Mouse (Mus musculus): ENCODE results near the gene 2200002J24Rik.

2200002J24Rik gene

DNA sequence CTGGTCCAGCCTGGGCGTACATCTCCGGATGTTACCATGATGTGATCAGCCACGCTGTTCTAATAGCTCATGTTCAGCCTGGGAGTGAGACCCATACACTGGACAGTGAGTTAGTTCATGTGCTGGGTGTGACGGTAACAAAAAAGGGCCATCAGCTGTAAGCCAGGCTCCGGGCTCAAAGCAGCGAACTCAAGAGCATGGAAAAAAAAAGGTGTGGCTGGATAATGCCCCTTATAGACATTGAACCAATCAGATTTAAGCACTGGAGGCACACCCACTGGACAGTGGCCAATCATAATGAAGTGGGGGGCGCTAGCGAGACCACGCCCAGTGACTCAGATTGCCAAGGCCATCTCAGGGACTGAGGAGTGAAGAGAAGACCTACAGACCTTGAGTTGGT is at the start of gene 2200002J24Rik:
Gene 2200002J24Rik, plus strand, starts transcription at position 338 of the 400 bp plus-strand sequence.
- no peak for DNase-seq (ENCODE audit: low spot score in 2 of 2)

DNA sequence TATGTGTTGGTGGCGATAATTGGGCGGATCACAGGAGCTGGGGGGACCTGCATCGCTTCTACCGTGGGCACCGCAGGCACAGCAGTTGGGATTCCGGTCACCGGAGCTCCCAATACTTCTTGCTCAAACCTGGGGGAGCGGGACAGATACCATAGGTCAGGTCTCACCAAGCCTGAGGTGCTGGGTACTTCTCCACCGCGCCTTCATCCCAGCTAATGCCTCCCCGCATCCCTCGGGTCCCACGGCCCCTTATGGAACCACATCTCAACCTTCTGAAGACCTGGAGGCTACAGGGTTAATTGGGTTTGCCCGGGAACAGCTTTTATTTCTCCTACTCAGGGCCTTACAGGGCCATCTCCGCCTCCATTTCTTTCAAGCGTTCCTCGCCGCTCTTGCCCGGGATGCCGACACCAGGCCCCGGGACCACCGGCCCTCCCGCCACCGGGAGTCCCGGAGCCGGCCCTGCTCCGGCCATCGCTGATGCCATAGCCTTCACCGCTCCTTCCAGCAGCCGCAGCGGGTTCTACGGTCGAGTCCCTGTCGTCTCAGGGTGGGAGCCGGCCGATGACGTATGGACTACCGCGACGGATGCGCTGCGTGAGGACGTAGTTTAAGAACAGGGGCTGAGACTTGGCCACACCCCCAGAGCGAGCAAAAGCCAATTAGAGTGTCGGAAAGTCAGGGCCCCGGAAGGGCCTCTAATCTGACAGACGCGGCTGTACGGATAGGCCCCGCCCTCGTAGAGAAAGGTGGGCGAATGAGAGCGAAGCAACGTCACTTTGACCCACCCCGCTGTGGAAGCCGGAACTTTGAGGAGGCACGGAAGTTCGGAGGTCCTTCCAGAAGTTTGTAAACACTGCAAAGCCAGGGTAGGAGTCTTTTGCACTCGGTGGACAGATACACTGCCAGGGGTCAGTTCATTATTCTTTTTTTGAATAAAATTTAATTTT is 48.9 kb upstream of the 2200002J24Rik start, which contains the start of gene Rbm42:
Gene Rbm42, minus strand, starts transcription at position 727 of the 950 bp plus-strand sequence.
- peak; percentile 85 to 95 for DNase-seq (ENCODE audit: low spot score in 2 of 2)

DNA sequence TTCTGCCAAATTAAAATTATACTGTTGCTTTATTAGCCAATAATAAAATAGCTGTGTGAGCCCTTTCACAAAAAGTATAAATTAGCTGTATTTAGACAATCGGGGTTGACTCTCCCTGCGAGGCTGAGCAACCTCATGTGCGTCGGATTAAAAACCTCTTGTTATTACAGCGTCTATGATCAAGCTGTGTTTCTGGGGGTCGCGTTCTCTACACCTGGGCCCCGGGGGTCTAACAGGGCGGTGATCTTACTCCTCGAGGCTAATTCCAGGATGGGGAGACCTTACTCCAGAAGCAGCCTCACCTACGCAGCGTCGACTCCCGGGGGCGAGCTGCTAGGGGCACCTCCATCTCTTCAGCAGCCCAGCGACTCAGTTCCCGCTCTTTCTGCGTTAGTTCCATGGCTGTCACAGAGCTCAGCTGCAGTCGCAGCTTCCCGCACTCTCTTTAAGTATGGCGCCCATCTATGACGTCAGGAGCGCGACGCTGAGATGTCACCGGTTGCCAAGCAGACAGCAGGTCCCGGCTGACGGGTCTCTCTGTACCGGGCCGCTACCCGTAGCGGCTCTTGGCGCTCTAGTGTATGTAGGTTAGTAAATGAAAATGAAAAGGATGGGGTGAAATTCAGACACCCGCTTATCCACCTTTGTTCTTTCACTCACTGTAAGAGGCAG is 34.1 kb upstream of the 2200002J24Rik start, which contains the start of gene Haus5:
Gene Haus5, minus strand, starts transcription at position 466 of the 672 bp plus-strand sequence.
- peak; percentile 81 to 93 for DNase-seq (ENCODE audit: low spot score in 2 of 2)

DNA sequence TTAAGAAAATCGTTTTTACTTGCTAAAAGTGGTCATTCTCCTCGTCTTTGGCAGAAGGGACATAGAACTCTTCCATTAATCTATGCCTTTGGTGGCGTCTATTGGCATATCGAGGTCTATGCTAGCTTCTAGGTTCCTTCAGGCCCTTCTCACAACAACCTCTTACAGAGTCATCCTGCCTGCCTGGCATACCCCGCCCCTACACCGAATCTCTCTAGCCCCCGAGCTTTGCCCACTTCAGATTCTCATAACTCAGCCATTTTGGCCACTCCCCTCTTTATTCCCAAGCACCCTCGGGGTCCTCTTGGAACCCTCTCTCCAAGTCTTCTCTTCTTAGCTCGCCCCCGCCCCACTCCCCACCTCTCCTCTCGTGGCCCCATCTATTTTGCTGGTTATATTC is 33.4 kb upstream of the 2200002J24Rik start:
- peak in 1 of 2 experiments; percentile 12 for DNase-seq (ENCODE audit: low spot score in 2 of 2)

DNA sequence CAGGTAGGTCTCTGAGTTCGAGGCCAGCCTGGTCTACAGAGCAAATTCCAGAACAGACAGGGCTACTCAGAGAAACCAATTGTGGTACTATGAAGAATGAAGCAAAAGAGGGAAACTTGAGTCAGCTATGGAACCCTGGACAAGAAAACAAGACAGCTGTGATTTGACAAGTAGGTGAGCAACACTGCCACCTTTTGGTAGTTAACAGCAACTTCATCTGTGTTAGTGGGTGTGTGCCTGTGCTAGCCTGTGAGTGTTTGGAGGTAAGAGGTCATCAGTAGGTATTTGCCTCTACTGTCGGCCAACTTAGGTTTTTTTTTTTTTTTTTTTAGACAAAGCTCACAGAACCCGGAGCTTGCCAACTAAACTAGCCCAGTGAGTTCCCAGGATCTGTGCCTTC is 29.5 kb upstream of the 2200002J24Rik start:
- DNase-seq (ENCODE audit: low spot score in 2 of 2), result no peak

DNA sequence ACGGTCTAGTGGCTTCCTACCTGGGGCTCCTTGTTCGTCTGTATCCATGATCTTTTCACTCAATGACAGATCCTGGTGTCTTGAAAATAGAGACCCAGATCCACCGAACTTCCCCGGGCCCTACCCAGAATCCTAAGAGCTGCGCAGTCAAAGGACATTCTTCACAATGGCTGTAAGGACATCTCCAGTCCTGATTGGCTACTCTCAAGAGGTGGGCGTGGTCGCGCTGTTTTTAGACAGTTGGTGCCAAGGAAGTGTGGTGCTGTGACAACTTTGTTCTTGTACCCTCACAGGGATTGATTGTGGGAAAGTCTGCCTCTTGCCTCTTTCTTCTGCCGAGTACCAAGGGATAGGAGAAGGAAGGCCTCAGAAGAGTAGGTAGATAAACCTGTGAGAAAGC is 27.2 kb upstream of the 2200002J24Rik start, which contains the start of gene Pmis2:
Gene Pmis2, minus strand, starts transcription at position 126 of the 400 bp plus-strand sequence.
- no peak for DNase-seq (ENCODE audit: low spot score in 2 of 2)

DNA sequence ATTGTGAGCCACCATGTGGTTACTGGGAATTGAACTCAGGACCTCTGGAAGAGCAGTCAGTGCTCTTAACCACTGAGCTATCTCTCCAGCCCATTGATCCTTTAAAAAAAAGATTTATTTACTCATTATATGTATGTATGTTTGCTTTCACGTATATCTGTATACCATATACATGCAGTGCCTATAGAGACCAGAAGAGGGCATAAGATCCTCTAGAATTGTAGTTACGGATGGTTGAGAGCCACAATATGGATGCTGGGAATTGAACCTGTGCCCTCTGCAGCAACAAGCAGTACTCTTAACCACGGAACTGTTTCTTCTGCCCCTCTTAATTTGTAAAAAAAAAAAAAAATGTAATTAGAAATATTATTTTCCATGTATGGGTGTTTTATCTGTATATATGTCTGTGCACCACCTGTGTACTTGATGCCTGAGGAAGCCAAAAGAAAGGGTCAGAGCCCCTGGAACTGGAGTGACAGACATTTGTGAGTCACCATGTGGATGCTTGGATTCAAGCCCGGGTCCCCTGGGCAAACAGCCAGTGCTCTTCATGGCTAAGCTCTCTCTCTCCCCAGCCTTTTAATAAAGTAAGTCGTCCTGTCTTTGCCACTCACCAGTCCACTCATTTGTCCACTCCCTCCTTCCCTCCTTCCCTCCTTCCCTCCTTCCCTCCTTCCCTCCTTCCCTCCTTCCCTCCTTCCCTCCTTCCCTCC is 20.3 kb upstream of the 2200002J24Rik start:
- DNase-seq (ENCODE audit: low spot score in 2 of 2), result peak in 1 of 2 experiments; percentile 71

DNA sequence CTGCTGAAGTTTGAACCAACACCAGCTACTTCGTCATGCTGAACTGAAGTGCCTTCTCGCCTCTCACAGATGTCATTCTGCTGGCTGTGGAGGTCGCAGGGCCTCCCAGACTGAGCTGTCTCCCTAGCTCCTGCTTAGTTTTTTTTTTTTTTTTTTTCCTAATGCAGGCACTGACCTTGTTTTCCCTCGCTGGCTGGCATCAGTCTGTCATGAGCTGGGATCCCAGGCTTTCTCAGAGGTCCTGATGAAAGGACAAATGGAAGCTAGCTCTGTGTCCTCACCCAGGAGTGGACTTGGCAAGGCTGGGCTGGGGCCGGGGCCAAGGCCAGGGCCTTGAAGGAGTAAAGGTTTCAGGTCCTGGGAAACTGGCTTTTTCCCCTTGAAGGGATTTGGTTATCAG is 16.8 kb upstream of the 2200002J24Rik start:
- DNase-seq (ENCODE audit: low spot score in 2 of 2), result no peak

DNA sequence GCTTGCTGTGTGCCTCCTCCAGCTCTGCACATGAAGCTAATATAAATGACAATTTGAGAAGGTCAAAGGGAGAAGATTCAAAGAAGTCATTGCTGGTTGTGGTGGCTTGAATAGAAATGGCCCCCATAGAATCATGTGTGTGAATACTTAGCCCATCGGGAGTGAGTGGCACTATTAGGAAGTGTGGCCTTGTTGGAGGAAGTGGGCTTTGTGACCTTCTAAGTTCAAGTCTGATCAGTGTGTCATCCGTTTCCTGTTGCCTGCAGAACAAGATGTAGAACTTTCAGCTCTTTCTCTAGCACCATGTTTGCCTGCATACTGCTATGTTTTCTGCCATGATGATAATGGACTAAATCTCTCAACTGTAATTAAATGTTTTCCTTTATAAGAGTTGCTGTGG is 15.3 kb upstream of the 2200002J24Rik start:
- DNase-seq (ENCODE audit: low spot score in 2 of 2), result no peak

DNA sequence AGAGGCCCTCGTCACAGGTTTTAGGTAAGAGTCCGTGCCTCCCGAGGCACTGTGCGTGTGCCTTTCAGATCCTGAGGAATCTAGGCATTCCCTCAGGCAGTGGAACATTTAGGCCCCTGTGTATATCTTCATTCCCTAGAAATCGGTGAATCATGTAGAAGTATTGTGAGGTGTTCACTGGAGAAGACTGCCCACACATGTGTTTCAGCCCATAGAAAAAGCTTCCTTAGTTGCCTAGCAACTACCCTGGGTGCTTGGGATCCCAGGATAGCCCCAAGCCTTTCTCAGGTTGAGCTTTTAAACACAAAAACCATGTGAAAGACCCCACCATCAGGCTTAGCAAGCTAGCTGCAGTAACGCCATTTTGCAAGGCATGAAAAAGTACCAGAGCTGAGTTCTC is 10.4 kb upstream of the 2200002J24Rik start:
- DNase-seq (ENCODE audit: low spot score in 2 of 2), result no peak

DNA sequence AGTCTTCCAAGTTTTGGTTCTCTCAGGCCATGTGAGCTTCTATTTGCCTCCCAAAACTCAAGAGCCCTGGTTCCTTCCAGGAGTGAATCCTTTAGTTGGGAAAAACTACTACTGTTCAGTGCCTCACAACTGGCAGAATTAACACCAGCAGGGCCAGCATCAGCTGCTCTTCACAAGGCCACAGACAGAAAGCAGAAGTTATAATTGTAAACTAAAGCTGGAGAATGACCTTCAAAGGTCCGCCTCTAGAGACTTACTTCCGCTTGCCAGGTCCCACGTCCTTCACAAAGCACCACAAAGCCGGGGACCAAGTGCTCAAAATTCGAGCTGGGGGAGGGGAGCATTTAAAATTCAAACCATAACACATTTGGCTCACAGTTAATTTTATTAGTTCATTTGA is 625 bp upstream of the 2200002J24Rik start:
- no peak for DNase-seq (ENCODE audit: low spot score in 2 of 2)

DNA sequence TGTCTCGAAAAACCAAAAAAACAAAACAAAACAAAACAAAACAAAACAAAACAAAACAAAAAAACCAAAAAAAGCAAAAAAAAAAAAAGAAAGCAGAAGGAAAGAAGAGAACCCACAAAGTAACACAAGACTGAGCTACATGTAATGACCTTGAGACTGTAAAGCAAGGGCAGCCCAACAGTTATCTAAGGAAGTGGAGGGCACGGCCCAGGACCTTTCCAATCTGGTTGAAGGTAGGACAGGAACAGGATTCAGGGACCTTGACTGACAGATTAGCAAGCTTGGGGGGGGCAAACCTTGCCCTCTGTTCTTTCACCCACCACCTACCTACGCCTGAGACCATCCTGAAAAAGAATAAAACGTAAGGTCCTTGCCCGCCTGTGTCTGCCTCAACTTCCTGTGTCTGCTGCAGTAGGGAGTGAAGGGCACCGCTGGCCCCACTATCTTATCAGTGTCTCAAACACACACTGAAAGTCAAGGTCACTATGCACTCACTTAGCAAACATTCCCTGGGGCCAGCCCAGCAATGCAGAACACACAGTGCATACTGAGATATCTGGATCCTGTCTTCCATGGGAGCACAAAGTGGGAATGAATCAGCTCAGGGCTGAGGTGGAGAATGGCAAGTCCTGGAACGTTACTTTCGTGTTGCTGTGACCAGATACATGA is 7.6 kb downstream of the 2200002J24Rik start:
- DNase-seq (ENCODE audit: low spot score in 2 of 2), result no peak

DNA sequence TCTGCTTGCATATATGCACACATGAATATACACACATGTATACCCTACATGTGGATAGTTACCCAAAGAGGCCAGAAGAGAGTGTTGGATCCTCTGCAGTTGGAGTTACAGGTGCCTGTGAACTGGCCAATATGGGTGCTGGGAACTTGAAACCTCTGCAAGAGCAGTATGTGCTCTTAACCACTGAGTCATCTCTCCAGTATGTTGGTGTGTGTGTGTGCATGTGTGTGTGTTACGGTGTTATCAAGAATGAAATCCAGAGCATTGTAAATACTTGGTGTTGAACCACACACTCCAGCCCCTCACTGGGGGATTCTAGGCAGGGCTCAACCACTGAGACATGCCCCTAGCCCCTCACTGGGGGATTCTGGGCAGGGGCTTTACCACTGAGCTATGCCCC is 8.7 kb downstream of the 2200002J24Rik start:
- DNase-seq (ENCODE audit: low spot score in 2 of 2), result no peak

DNA sequence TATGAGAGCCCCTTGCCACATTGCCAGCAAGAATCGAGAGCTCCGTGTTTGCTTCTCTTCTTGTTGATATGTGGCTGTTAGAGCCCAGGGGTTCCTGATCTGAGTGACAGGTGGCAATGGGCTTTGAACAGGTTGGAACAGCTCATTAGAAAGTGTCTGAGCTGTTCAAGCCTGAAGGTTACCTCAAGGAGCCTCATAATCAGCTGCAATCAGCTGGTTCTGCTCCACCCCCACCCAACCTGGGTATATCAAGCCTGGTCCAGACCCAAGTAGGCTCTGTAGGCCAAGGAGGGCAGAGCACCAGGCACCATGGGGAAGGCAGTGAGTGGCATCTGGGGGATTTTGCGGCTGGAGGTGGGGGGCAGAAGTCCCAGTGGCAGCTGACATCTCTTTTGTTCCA is 13.2 kb downstream of the 2200002J24Rik start, which contains the start of gene Atp4a:
Gene Atp4a, plus strand, starts transcription at position 268 of the 400 bp plus-strand sequence.
- DNase-seq (ENCODE audit: low spot score in 2 of 2), result no peak

DNA sequence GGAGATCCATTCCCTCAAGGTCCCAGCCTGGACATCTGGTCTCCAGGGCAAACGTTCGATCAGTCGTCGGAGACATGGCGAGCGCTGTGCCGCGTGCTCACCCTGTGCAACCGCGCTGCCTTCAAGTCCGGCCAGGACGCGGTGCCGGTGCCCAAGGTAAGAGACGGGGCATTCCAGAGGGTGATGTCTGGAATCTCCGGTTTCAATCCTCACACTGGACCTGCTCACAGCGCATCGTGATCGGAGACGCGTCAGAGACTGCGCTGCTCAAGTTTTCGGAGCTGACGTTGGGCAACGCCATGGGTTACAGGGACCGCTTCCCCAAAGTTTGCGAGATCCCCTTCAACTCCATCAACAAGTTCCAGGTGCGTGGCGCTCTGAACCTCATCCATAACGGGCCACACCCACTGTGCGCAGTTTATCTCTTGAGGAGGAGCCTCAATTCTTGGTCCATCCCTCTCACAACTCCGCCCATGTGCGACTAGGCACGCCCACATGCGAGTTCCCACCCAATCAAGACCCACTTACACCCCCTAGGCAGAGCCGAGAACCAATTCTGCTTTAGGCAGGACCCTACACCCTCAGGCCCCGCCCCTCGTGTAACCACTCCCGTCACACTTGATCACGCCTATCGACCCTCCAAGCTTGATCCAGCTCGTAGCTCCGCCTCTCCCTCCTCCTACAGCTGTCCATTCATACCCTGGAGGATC is 18.4 kb downstream of the 2200002J24Rik start:
- peak in 1 of 2 experiments; percentile 60 for DNase-seq (ENCODE audit: low spot score in 2 of 2)

DNA sequence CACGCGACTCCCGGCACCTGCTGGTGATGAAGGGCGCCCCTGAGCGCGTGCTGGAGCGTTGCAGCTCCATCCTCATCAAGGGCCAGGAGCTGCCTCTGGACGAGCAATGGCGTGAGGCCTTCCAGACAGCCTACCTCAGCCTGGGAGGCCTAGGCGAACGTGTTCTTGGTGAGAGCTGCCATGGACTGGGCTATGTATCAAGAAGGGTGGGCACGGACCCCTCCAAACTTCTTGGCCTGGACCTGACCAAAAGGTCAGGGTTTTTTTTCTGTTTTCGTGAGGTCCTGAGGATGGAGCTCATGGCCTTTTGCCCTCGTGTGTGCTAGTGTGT is 19.0 kb downstream of the 2200002J24Rik start:
- DNase-seq (ENCODE audit: low spot score in 2 of 2), result no peak

DNA sequence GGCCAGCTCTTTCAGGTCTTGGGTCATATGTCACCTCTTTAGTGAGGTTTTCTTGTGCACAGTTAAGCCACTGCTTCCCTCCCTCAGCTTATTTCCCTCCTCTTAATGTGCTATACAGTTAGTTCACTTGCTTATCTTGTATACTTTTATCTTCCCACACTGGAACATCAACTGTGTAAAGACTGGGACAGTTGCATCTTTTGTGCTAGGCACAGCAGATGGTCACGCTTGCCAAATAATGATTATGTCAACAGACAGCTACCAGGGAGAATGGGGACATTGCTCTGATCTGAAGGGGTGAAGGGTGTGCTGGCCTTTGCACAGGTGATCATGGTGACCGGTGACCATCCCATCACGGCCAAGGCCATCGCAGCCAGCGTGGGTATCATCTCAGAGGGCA is 20.9 kb downstream of the 2200002J24Rik start:
- no peak for DNase-seq (ENCODE audit: low spot score in 2 of 2)

DNA sequence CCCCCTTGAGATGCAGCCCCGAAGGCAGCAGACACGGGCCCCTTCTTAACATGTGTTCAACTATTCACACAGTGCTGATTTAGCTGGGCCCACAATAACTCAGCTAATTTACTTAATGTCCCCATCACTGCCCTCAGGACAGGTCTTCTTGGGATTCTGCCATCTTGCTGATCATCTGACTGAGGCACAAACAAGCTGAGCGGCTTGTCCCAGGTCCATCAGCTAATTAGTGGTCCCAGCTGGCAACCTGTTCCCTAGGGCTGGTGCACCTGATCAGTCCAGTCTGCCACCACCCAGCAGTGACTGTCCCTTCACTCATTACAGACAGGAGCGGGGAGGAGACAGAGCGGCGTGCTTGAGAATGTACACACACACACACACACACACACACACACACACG is 22.6 kb downstream of the 2200002J24Rik start:
- DNase-seq (ENCODE audit: low spot score in 2 of 2), result peak in 1 of 2 experiments; percentile 33

DNA sequence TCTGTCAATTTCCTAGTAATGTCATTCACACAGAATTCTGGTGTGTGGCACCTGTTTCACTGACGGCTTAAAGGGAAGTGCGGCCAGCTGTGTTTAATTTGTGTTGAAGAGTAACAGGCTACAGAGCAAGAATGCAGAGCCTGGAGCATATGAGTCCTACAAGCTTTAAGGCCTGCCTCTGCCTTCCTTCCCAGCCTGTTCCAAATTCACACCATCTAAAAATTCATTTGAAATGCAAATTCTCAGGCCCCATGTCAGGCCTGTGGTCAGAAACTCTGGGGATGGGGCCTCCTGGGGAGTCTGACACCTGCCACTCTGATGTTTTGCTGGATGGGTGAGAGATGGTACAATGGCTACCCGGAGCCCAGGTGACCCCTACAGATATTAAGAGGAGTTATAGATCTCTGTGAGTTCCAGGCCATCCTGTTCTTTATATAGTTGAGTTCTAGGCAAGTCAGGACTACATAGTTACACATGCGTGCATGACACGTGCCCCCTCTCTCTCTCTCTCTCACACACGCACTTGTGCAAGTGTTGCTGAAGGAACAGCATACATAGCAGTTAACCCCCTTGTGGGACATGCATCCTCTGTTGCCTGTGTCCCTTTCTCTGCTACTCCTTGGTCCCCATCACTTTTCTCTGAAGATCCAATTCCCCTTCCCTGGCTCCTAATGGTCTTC is 24.7 kb downstream of the 2200002J24Rik start:
- no peak for DNase-seq (ENCODE audit: low spot score in 2 of 2)

DNA sequence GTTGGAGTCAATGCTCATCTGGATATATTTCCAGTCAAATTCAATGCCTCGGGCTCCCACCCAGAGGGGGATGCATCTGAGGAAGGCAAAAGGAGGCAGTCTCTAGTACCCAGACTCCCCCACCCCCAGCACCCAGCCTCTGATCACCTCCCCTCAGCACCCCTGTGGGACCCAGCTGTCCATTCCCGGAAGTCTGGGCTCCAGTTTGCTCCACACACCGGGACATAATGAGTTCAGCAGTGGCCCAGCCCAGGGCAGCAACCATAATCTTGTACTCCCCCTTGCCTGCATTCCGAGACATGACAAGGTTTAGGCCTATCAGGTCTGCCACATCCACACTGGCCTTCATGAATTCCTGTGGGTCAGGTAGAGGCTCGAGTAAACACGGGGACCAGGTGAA is 29.5 kb downstream of the 2200002J24Rik start:
- no peak for DNase-seq (ENCODE audit: low spot score in 2 of 2)

All from cerebellum, postnatal 4 days (tissue).